Mouse (Mus musculus) myocyte (in vitro differentiated cells): ENCODE measurements around the gene Nup214.

Experiments used
- CEBPB ChIP-seq: IDR thresholded peaks from 2 replicates; pipeline ENCODE4 v1.6.1; 2011; ENCODE audit warnings: mild to moderate bottlenecking, moderate library complexity; ENCODE audit not compliant: poor library complexity, insufficient read depth, severe bottlenecking
- E2F4 ChIP-seq: IDR thresholded peaks from one replicate; pipeline ENCODE4 v1.6.1; 2011; ENCODE audit warnings: mild to moderate bottlenecking, control low read depth, moderate library complexity; ENCODE audit not compliant: insufficient read depth
- MAX ChIP-seq: IDR thresholded peaks from one replicate; pipeline ENCODE4 v1.6.1; 2011; ENCODE audit warnings: low read depth, mild to moderate bottlenecking, control low read depth
- MYOD1 ChIP-seq, 3 experiments: IDR thresholded peaks; one replicate each; pipeline ENCODE4 v1.6.1; 2011; ENCODE audit warnings: control low read depth in 2 of 3, low read depth in 2 of 3, mild to moderate bottlenecking in 2 of 3, moderate library complexity in 1 of 3; ENCODE audit not compliant: insufficient read length in 2 of 3, control insufficient read depth in 1 of 3
- MYOG ChIP-seq, 3 experiments: IDR thresholded peaks; one replicate each; pipeline ENCODE4 v1.6.1; 2011; ENCODE audit warnings: control low read depth in 2 of 3, low read depth in 2 of 3, mild to moderate bottlenecking in 2 of 3; ENCODE audit not compliant: insufficient read length in 2 of 3, control insufficient read depth in 1 of 3, insufficient read depth in 1 of 3
- POLR2A ChIP-seq: IDR thresholded peaks from one replicate; pipeline ENCODE4 v1.6.1; 2011; ENCODE audit warnings: low read depth, mild to moderate bottlenecking, control low read depth, moderate library complexity; ENCODE audit not compliant: insufficient read length
- POLR2AphosphoS2 ChIP-seq: IDR thresholded peaks from one replicate; pipeline ENCODE4 v1.6.1; 2011; ENCODE audit warnings: low read depth, control low read depth; ENCODE audit not compliant: insufficient read length
- REST ChIP-seq: IDR thresholded peaks from one replicate; pipeline ENCODE4 v1.6.1; 2011; ENCODE audit warnings: mild to moderate bottlenecking, control low read depth, moderate library complexity; ENCODE audit not compliant: insufficient read depth, insufficient read length
- SRF ChIP-seq: IDR thresholded peaks from one replicate; pipeline ENCODE4 v1.6.1; 2011; ENCODE audit warnings: low read depth; ENCODE audit not compliant: control insufficient read depth, insufficient read length
- TCF12 ChIP-seq: IDR thresholded peaks from one replicate; pipeline ENCODE4 v1.6.1; 2011; ENCODE audit warnings: mild to moderate bottlenecking, control low read depth; ENCODE audit not compliant: poor library complexity, insufficient read depth, severe bottlenecking
- TCF3 ChIP-seq: IDR thresholded peaks from one replicate; pipeline ENCODE4 v1.6.1; 2011; ENCODE audit warnings: low read depth, control low read depth; ENCODE audit not compliant: insufficient read length
- USF1 ChIP-seq: IDR thresholded peaks from one replicate; pipeline ENCODE4 v1.6.1; 2011; ENCODE audit warnings: low read depth, mild to moderate bottlenecking, control low read depth, moderate library complexity

DNA sequence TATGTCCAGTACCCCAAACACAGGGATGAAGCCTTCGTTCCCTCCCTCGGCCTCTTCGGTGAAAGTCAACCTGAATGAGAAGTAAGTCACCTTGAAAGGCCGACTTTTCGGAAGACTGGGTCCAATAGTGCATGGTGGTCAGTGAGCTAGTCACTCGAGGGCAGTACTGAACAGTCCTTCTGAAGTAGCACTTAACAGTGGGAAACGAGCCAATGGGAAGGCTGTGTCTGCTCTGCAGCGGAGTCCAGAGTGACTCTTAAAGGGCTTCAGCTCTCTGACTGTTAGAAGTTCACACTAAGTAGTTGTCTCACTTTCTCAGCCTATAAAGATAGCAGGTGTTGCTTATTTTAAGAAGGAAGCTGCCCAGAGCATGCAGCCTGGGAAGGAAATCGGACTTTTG is 20.7 kb downstream of the Nup214 start:
- no peak for TF ChIP-seq USF1
- TF ChIP-seq MYOD1 (IDR thresholded peaks at IDR 0.05; ENCODE audit: control insufficient read depth in 1 of 3, insufficient read length in 2 of 3, low read depth in 2 of 3) = no peak
- no peak for TF ChIP-seq POLR2A
- TF ChIP-seq CEBPB = no peak
- no peak for TF ChIP-seq MYOG (IDR thresholded peaks at IDR 0.05; ENCODE audit: control insufficient read depth in 1 of 3, insufficient read depth in 1 of 3, insufficient read length in 2 of 3, low read depth in 2 of 3)
- TF ChIP-seq MAX = no peak
- no peak for TF ChIP-seq REST
- no peak for TF ChIP-seq TCF12
- TF ChIP-seq E2F4 = no peak
- TF ChIP-seq POLR2AphosphoS2 = no peak
- TF ChIP-seq SRF = no peak
- no peak for TF ChIP-seq TCF3
